Mouse (Mus musculus) spleen, adult 18-20 months (tissue): ENCODE data around the gene 4930524J08Rik.

Experiments used
- DNase-seq, 2 experiments: peaks; one replicate each; pipeline ENCODE4 v3.0.0; 2022; ENCODE audit warnings: mixed read lengths in 2 of 2

4930524J08Rik gene

GRCm38 (mm10) chr5:100005896-100006295 is 27.0 kb downstream of the 4930524J08Rik start:
- DNase-seq = no peak

- no peak for DNase-seq
Observed at GRCm38 (mm10) chr5:100006324-100007039, 27.6 kb downstream of the 4930524J08Rik start.

- DNase-seq = no peak
Observed at GRCm38 (mm10) chr5:100007040-100007375, 28.1 kb downstream of the 4930524J08Rik start.

- DNase-seq = no peak
Observed at GRCm38 (mm10) chr5:100008485-100008884, 29.6 kb downstream of the 4930524J08Rik start.

- no peak for DNase-seq
Observed at GRCm38 (mm10) chr5:100012599-100012998, 33.7 kb downstream of the 4930524J08Rik start.

- no peak for DNase-seq
Observed at GRCm38 (mm10) chr5:100020089-100020488, 41.2 kb downstream of the 4930524J08Rik start.

- no peak for DNase-seq
Observed at GRCm38 (mm10) chr5:100024403-100024802, 45.5 kb downstream of the 4930524J08Rik start.

GRCm38 (mm10) chr5:100024868-100025267 is 46.0 kb downstream of the 4930524J08Rik start:
- DNase-seq = no peak
